Mouse (Mus musculus): ENCODE results near the gene Plekhh2. TPM values are rescaled to one million over a fixed set of nuclear protein-coding genes. Genes with fewer than 3 reads are reported as not detected.

Gene Plekhh2
- polyA plus RNA-seq, 1 experiment from 2014 or later, result 2.8 TPM

- DNase-seq (ENCODE audit: low spot score, missing footprints) (no peak), ATAC-seq (ENCODE audit: low FRiP score) (no peak)
- Histone ChIP-seq H3K4me1 (ENCODE audit: control insufficient read depth, insufficient read depth, low read length) (no peaks in the 10 kb centered on the region), H3K36me3 (ENCODE audit: control insufficient read depth, insufficient read depth, low read length) (no peaks in the 10 kb centered on the region), H3K9me3 (ENCODE audit: control insufficient read depth, low read length) (no peaks in the 10 kb centered on the region), H3K4me3 (ENCODE audit: low read depth, low read length) (no peak overlapping the region), H3K4me2 (no peak overlapping the region), H3K9ac (ENCODE audit: low read length) (no peak overlapping the region), H3K27me3 (ENCODE audit: control insufficient read depth, insufficient read depth, low read length) (no peaks in the 10 kb centered on the region), H3K27ac (ENCODE audit: low read depth, low read length) (no peak overlapping the region)
- 58% methylated on average over 8 of the region's 8 CpGs for whole genome bisulfite sequencing
Measured at GRCm38 (mm10) chr17:84636328-84636727, 124.6 kb downstream of the Plekhh2 start.

- Histone ChIP-seq H3K4me1 (ENCODE audit: control insufficient read depth, insufficient read depth, low read length) (no peaks in the 10 kb centered on the region), H3K27ac (ENCODE audit: low read depth, low read length) (no peak overlapping the region), H3K9ac (ENCODE audit: low read length) (no peak overlapping the region), H3K4me3 (ENCODE audit: low read depth, low read length) (no peak overlapping the region), H3K36me3 (ENCODE audit: control insufficient read depth, insufficient read depth, low read length) (no peaks in the 10 kb centered on the region), H3K9me3 (ENCODE audit: control insufficient read depth, low read length) (no peaks in the 10 kb centered on the region), H3K4me2 (no peak overlapping the region), H3K27me3 (ENCODE audit: control insufficient read depth, insufficient read depth, low read length) (no peaks in the 10 kb centered on the region)
- no peak for ATAC-seq (ENCODE audit: low FRiP score)
- DNase-seq (ENCODE audit: low spot score, missing footprints), result no peak
- 95% methylated on average over 6 of the region's 6 CpGs for WGBS
Measured at GRCm38 (mm10) chr17:84637971-84638370, 126.3 kb downstream of the Plekhh2 start.

GRCm38 (mm10) chr17:84639796-84640378, 128.2 kb downstream of the Plekhh2 start:
- ATAC-seq (ENCODE audit: low FRiP score) (no peak), DNase-seq (ENCODE audit: low spot score, missing footprints) (no peak)
- no peaks in the 10 kb centered on the region for H3K27me3 ChIP-seq (ENCODE audit: control insufficient read depth, insufficient read depth, low read length)
- no peak overlapping the region for H3K9ac ChIP-seq (ENCODE audit: low read length)
- no peaks in the 10 kb centered on the region for H3K9me3 ChIP-seq (ENCODE audit: control insufficient read depth, low read length)
- peaks cover 3% of the 10 kb centered on the region; the same call in 1 of the 2 replicates for H3K4me1 ChIP-seq (ENCODE audit: control insufficient read depth, insufficient read depth, low read length)
- 59% methylated on average over 10 of the region's 10 CpGs for WGBS
- H3K4me2 ChIP-seq, result no peak overlapping the region
- no peak overlapping the region for H3K27ac ChIP-seq (ENCODE audit: low read depth, low read length)
- H3K4me3 ChIP-seq (ENCODE audit: low read depth, low read length), result no peak overlapping the region
- no peaks in the 10 kb centered on the region for H3K36me3 ChIP-seq (ENCODE audit: control insufficient read depth, insufficient read depth, low read length)

GRCm38 (mm10) chr17:84641893-84642292, 130.2 kb downstream of the Plekhh2 start:
- H3K36me3 ChIP-seq (ENCODE audit: control insufficient read depth, insufficient read depth, low read length), result no peaks in the 10 kb centered on the region
- DNase-seq (ENCODE audit: low spot score, missing footprints) (peak; percentile 95), ATAC-seq (ENCODE audit: low FRiP score) (no peak)
- peaks cover 5% of the 10 kb centered on the region; the same call in 1 of the 2 replicates for H3K4me1 ChIP-seq (ENCODE audit: control insufficient read depth, insufficient read depth, low read length)
- no peak overlapping the region for H3K9ac ChIP-seq (ENCODE audit: low read length)
- H3K4me2 ChIP-seq, result no peak overlapping the region
- H3K27ac ChIP-seq (ENCODE audit: low read depth, low read length), result no peak overlapping the region
- no peak overlapping the region for H3K4me3 ChIP-seq (ENCODE audit: low read depth, low read length)
- WGBS, result 34% methylated on average over 3 of the region's 3 CpGs
- H3K9me3 ChIP-seq (ENCODE audit: control insufficient read depth, low read length), result no peaks in the 10 kb centered on the region
- H3K27me3 ChIP-seq (ENCODE audit: control insufficient read depth, insufficient read depth, low read length), result no peaks in the 10 kb centered on the region

- no peaks in the 10 kb centered on the region for H3K27me3 ChIP-seq (ENCODE audit: control insufficient read depth, insufficient read depth, low read length)
- H3K4me1 ChIP-seq (ENCODE audit: control insufficient read depth, insufficient read depth, low read length), result peaks cover 5% of the 10 kb centered on the region; the same call in 1 of the 2 replicates
- no peaks in the 10 kb centered on the region for H3K9me3 ChIP-seq (ENCODE audit: control insufficient read depth, low read length)
- no peaks in the 10 kb centered on the region for H3K36me3 ChIP-seq (ENCODE audit: control insufficient read depth, insufficient read depth, low read length)
- ATAC-seq (ENCODE audit: low FRiP score), result no peak
- H3K9ac ChIP-seq (ENCODE audit: low read length), result no peak overlapping the region
- DNase-seq (ENCODE audit: low spot score, missing footprints), result no peak
- 92% methylated on average over 9 of the region's 9 CpGs for WGBS
- H3K27ac ChIP-seq (ENCODE audit: low read depth, low read length), result no peak overlapping the region
- no peak overlapping the region for H3K4me3 ChIP-seq (ENCODE audit: low read depth, low read length)
- no peak overlapping the region for H3K4me2 ChIP-seq
Measured at GRCm38 (mm10) chr17:84642324-84642723, 130.6 kb downstream of the Plekhh2 start.

- no peak for ATAC-seq (ENCODE audit: low FRiP score)
- Histone ChIP-seq H3K27me3 (ENCODE audit: control insufficient read depth, insufficient read depth, low read length) (no peaks in the 10 kb centered on the region), H3K9me3 (ENCODE audit: control insufficient read depth, low read length) (no peaks in the 10 kb centered on the region), H3K36me3 (ENCODE audit: control insufficient read depth, insufficient read depth, low read length) (no peaks in the 10 kb centered on the region), H3K9ac (ENCODE audit: low read length) (no peak overlapping the region), H3K4me1 (ENCODE audit: control insufficient read depth, insufficient read depth, low read length) (peaks cover 5% of the 10 kb centered on the region; the same call in 1 of the 2 replicates), H3K4me3 (ENCODE audit: low read depth, low read length) (no peak overlapping the region), H3K4me2 (no peak overlapping the region), H3K27ac (ENCODE audit: low read depth, low read length) (no peak overlapping the region)
- 58% methylated on average over 16 of the region's 16 CpGs for whole genome bisulfite sequencing
- no peak for DNase-seq (ENCODE audit: low spot score, missing footprints)
Measured at GRCm38 (mm10) chr17:84644292-84645050, 132.8 kb downstream of the Plekhh2 start.

- peaks cover 5% of the 10 kb centered on the region; the same call in 1 of the 2 replicates for H3K4me1 ChIP-seq (ENCODE audit: control insufficient read depth, insufficient read depth, low read length)
- WGBS, result 37% methylated on average over 9 of the region's 9 CpGs
- DNase-seq (ENCODE audit: low spot score, missing footprints), result no peak
- H3K9ac ChIP-seq (ENCODE audit: low read length), result no peak overlapping the region
- no peaks in the 10 kb centered on the region for H3K27me3 ChIP-seq (ENCODE audit: control insufficient read depth, insufficient read depth, low read length)
- no peaks in the 10 kb centered on the region for H3K9me3 ChIP-seq (ENCODE audit: control insufficient read depth, low read length)
- H3K36me3 ChIP-seq (ENCODE audit: control insufficient read depth, insufficient read depth, low read length), result no peaks in the 10 kb centered on the region
- H3K4me2 ChIP-seq, result no peak overlapping the region
- no peak overlapping the region for H3K27ac ChIP-seq (ENCODE audit: low read depth, low read length)
- H3K4me3 ChIP-seq (ENCODE audit: low read depth, low read length), result no peak overlapping the region
- 0 out of 2 replicates have a peak, but pooled peaks have one; percentile 22 for ATAC-seq (ENCODE audit: low FRiP score)
Measured at GRCm38 (mm10) chr17:84645119-84645518, 133.4 kb downstream of the Plekhh2 start.

- Histone ChIP-seq H3K4me3 (ENCODE audit: low read depth, low read length) (no peak overlapping the region), H3K36me3 (ENCODE audit: control insufficient read depth, insufficient read depth, low read length) (no peaks in the 10 kb centered on the region), H3K27me3 (ENCODE audit: control insufficient read depth, insufficient read depth, low read length) (no peaks in the 10 kb centered on the region), H3K9ac (ENCODE audit: low read length) (no peak overlapping the region), H3K27ac (ENCODE audit: low read depth, low read length) (no peak overlapping the region), H3K4me1 (ENCODE audit: control insufficient read depth, insufficient read depth, low read length) (peaks cover 5% of the 10 kb centered on the region; the same call in 1 of the 2 replicates), H3K9me3 (ENCODE audit: control insufficient read depth, low read length) (no peaks in the 10 kb centered on the region), H3K4me2 (no peak overlapping the region)
- DNase-seq (ENCODE audit: low spot score, missing footprints) (no peak), ATAC-seq (ENCODE audit: low FRiP score) (0 out of 2 replicates have a peak, but pooled peaks have one; percentile 58)
- 14% methylated on average over 6 of the region's 7 CpGs for WGBS
Measured at GRCm38 (mm10) chr17:84645894-84646293, 134.2 kb downstream of the Plekhh2 start.

GRCm38 (mm10) chr17:84646477-84646876, 134.8 kb downstream of the Plekhh2 start:
- H3K27me3 ChIP-seq (ENCODE audit: control insufficient read depth, insufficient read depth, low read length), result no peaks in the 10 kb centered on the region
- no peaks in the 10 kb centered on the region for H3K36me3 ChIP-seq (ENCODE audit: control insufficient read depth, insufficient read depth, low read length)
- no peak overlapping the region for H3K9ac ChIP-seq (ENCODE audit: low read length)
- ATAC-seq (ENCODE audit: low FRiP score) (no peak), DNase-seq (ENCODE audit: low spot score, missing footprints) (no peak)
- 67% methylated on average over 2 of the region's 2 CpGs for WGBS
- no peak overlapping the region for H3K4me2 ChIP-seq
- H3K27ac ChIP-seq (ENCODE audit: low read depth, low read length), result no peak overlapping the region
- no peaks in the 10 kb centered on the region for H3K9me3 ChIP-seq (ENCODE audit: control insufficient read depth, low read length)
- no peak overlapping the region for H3K4me3 ChIP-seq (ENCODE audit: low read depth, low read length)
- peaks cover 5% of the 10 kb centered on the region; the same call in 1 of the 2 replicates for H3K4me1 ChIP-seq (ENCODE audit: control insufficient read depth, insufficient read depth, low read length)
